In the genomic region with DNA sequence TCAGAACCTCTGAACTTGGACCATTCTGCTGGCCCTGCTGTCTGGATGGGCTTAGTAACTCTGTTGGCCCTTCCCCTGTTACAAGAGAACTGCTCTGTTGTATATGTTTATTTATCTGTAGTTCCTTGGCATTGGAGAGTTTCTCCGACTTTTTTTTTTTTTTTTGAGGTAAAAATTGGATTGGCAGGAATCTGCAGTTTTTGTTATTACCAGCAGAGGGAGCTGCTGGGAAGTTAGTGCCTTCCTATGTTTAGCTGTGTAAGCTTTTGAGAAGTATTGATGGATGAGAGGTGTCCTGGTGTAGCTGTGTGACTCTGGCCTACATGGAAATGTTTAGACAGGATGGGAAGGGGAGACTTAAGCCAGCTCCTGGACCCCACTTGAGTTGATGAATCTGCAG, we compare ENCODE assay signal across 10 mouse cellular contexts. TPM values are rescaled to one million over a fixed set of nuclear protein-coding genes. Genes with fewer than 3 reads are reported as not detected.
A peak's percentile ranks its signal among the peaks of the same experiment; 100 is the strongest.
DNase-seq lines count a peak whose midpoint lies in the region; ATAC-seq and TF ChIP-seq lines count a peak whose summit lies in the region.
"Had no signal": no experiment of that assay in that cellular context is flagged by ENCODE, and none has a peak within 500 bp of the region (broad histone marks: within the 10 kb centered on the region; RNA-seq: fewer than 3 reads in every experiment).

No protein-coding gene starts in this region.

- intact Hi-C loops in gastrocnemius, adult 2 months (cut with DNase I) = loop anchor here (5.0 kb wide), 2 partner anchors 106 to 216 kb away; no protein-coding TSS in a partner anchor

- no peak overlapping the region for H3K9ac ChIP-seq in midbrain, embryonic 11.5 days (ENCODE audit: low read length)
- H3K9ac ChIP-seq in midbrain, embryonic 16.5 days (ENCODE audit: low read depth, low read length) = no peak overlapping the region
- H3K9ac ChIP-seq: heart, embryonic 13.5 days; lung, embryonic 15.5 days had no signal

- TF ChIP-seq CTCF in gastrocnemius, adult 2 months (IDR thresholded peaks at IDR 0.05) = peak; percentile 89

- no peak overlapping the region for H3K4me2 ChIP-seq in midbrain, embryonic 11.5 days
- H3K4me2 ChIP-seq in midbrain, embryonic 16.5 days (ENCODE audit: low read length) = no peak overlapping the region
- H3K4me2 ChIP-seq: heart, embryonic 13.5 days; lung, embryonic 15.5 days had no signal

- no peaks in the 10 kb centered on the region for H3K27me3 ChIP-seq in midbrain, embryonic 11.5 days (ENCODE audit: control insufficient read depth, insufficient read depth, low read length)
- no peaks in the 10 kb centered on the region for H3K27me3 ChIP-seq in midbrain, embryonic 16.5 days (ENCODE audit: control insufficient read depth, insufficient read depth, low read depth, low read length)
- H3K27me3 ChIP-seq: heart, embryonic 13.5 days; lung, embryonic 15.5 days had no signal

- 26% methylated on average over 1 of the region's 1 CpGs for WGBS in midbrain, embryonic 11.5 days
- 5% methylated on average over 1 of the region's 1 CpGs for WGBS in midbrain, embryonic 16.5 days

- DNase-seq in gastrocnemius, adult 2 months = peak; percentile 44
- no peak for DNase-seq in gastrocnemius, adult 8-10 months (ENCODE audit: low spot score in 2 of 2)
- DNase-seq in midbrain, embryonic 11.5 days (ENCODE audit: low spot score, missing footprints) = peak; percentile 93
- DNase-seq in ZHBTc4 (ENCODE audit: low read depth, low spot score) = peak; percentile 53
- DNase-seq in urinary bladder, adult 18-20 months (ENCODE audit: low spot score in 2 of 2) = no peak

- H3K9me3 ChIP-seq in midbrain, embryonic 11.5 days (ENCODE audit: control insufficient read depth, low read length) = no peaks in the 10 kb centered on the region
- H3K9me3 ChIP-seq in midbrain, embryonic 16.5 days (replicated peaks; ENCODE audit: control insufficient read depth, low read length, poor library complexity, severe bottlenecking) = no peaks in the 10 kb centered on the region
- H3K9me3 ChIP-seq: heart, embryonic 13.5 days; lung, embryonic 15.5 days had no signal

- H3K36me3 ChIP-seq in midbrain, embryonic 11.5 days (ENCODE audit: control insufficient read depth, insufficient read depth, low read length) = peaks cover 15% of the 10 kb centered on the region
- peaks cover 25% of the 10 kb centered on the region for H3K36me3 ChIP-seq in midbrain, embryonic 16.5 days (ENCODE audit: control insufficient read depth, insufficient read depth, low read length)

- H3K4me1 ChIP-seq in midbrain, embryonic 11.5 days (ENCODE audit: control insufficient read depth, insufficient read depth, low read length) = peaks cover 12% of the 10 kb centered on the region
- peaks cover 17% of the 10 kb centered on the region for H3K4me1 ChIP-seq in midbrain, embryonic 16.5 days (ENCODE audit: control insufficient read depth, insufficient read depth, low read length)

- peak overlapping the region; percentile 40; the same call in 1 of the 2 replicates for H3K27ac ChIP-seq in gastrocnemius, adult 2 months
- H3K27ac ChIP-seq in midbrain, embryonic 11.5 days (ENCODE audit: low read depth, low read length) = no peak overlapping the region
- H3K27ac ChIP-seq in midbrain, embryonic 16.5 days (ENCODE audit: low read length) = no peak overlapping the region
- H3K27ac ChIP-seq: heart, embryonic 13.5 days; lung, embryonic 15.5 days had no signal

- ATAC-seq in midbrain, embryonic 11.5 days (ENCODE audit: low FRiP score) = no peak
- no peak for ATAC-seq in midbrain, embryonic 16.5 days
- 0 out of 2 replicates have a peak, but pooled peaks have one; percentile 31 for ATAC-seq in granulocyte monocyte progenitor cell, adult 5-6 weeks (replicated peaks; ENCODE audit: poor library complexity, severe bottlenecking)
- 0 out of 2 replicates have a peak, but pooled peaks have one; percentile 23 for ATAC-seq in megakaryocyte-erythroid progenitor cell, adult 5-6 weeks (replicated peaks; ENCODE audit: low FRiP score, low TSS enrichment, poor library complexity, severe bottlenecking)

- H3K4me3 ChIP-seq in gastrocnemius, adult 2 months = no peak overlapping the region
- no peak overlapping the region for H3K4me3 ChIP-seq in midbrain, embryonic 11.5 days (ENCODE audit: low read depth, low read length)
- H3K4me3 ChIP-seq in midbrain, embryonic 16.5 days (ENCODE audit: low read depth, low read length) = no peak overlapping the region
- H3K4me3 ChIP-seq: heart, embryonic 13.5 days; lung, embryonic 15.5 days had no signal

RNA-seq across cellular contexts. Expression of gene Fam219b, which starts 4.0 kb away (rescaled TPM):
- total RNA-seq in gastrocnemius, adult 2 months (2021) = 1 to 10 TPM; 5.9 TPM
- 1 to 10 TPM; 4.3 to 6.5 (median 5.5) TPM for total RNA-seq in gastrocnemius, adult 8-10 months (2022)
- polyA plus RNA-seq in midbrain, embryonic 11.5 days (2014; fragmentation: Nextera tagmentation; extraction: Ambion mirVana) = 16.0 and 16.1 TPM in 2 replicates
- 23.2 and 24.2 TPM in 2 replicates for polyA plus RNA-seq in midbrain, embryonic 16.5 days (2015; fragmentation: Nextera tagmentation; extraction: Ambion mirVana)
- total RNA-seq in granulocyte monocyte progenitor cell, adult 5-6 weeks (2014; fragmentation: Nextera tagmentation) = 7.3 and 7.5 TPM in 2 replicates
- total RNA-seq in granulocyte monocyte progenitor cell, adult 5-6 weeks (2017) = 11.4 and 12.6 TPM in 2 replicates
- total RNA-seq in megakaryocyte-erythroid progenitor cell, adult 5-6 weeks (2014; fragmentation: Nextera tagmentation) = 12.1 and 12.7 TPM in 2 replicates
- total RNA-seq in megakaryocyte-erythroid progenitor cell, adult 5-6 weeks (2017) = 9.2 and 10.0 TPM in 2 replicates

RNA-seq across cellular contexts. Expression of gene Mpi, which starts 11.3 kb away (rescaled TPM):
- 10 to 100 TPM; 67.6 to 97.7 TPM for total RNA-seq in gastrocnemius, adult 2 months (2021)
- 10 to 100 TPM; 71.2 to 89.3 (median 74.4) TPM for total RNA-seq in gastrocnemius, adult 8-10 months (2022)
- 49.8 and 54.0 TPM in 2 replicates for polyA plus RNA-seq in midbrain, embryonic 11.5 days (2014; fragmentation: Nextera tagmentation; extraction: Ambion mirVana)
- 75.4 and 77.6 TPM in 2 replicates for polyA plus RNA-seq in midbrain, embryonic 16.5 days (2015; fragmentation: Nextera tagmentation; extraction: Ambion mirVana)
- 10.8 and 23.1 TPM in 2 replicates for total RNA-seq in granulocyte monocyte progenitor cell, adult 5-6 weeks (2014; fragmentation: Nextera tagmentation)
- total RNA-seq in granulocyte monocyte progenitor cell, adult 5-6 weeks (2017) = 13.9 and 17.8 TPM in 2 replicates
- 13.5 and 16.6 TPM in 2 replicates for total RNA-seq in megakaryocyte-erythroid progenitor cell, adult 5-6 weeks (2014; fragmentation: Nextera tagmentation)
- 6.6 and 6.7 TPM in 2 replicates for total RNA-seq in megakaryocyte-erythroid progenitor cell, adult 5-6 weeks (2017)

RNA-seq across cellular contexts. Expression of gene Scamp2, which starts 19.4 kb away (rescaled TPM):
- total RNA-seq in gastrocnemius, adult 2 months (2021) = 10 to 100 TPM; 39.6 to 46.4 TPM
- 10 to 100 TPM; 35.5 to 42.9 (median 37.1) TPM for total RNA-seq in gastrocnemius, adult 8-10 months (2022)
- 58.2 and 62.6 TPM in 2 replicates for polyA plus RNA-seq in midbrain, embryonic 11.5 days (2014; fragmentation: Nextera tagmentation; extraction: Ambion mirVana)
- 44.1 and 44.2 TPM in 2 replicates for polyA plus RNA-seq in midbrain, embryonic 16.5 days (2015; fragmentation: Nextera tagmentation; extraction: Ambion mirVana)
- total RNA-seq in granulocyte monocyte progenitor cell, adult 5-6 weeks (2014; fragmentation: Nextera tagmentation) = 66.9 and 68.5 TPM in 2 replicates
- total RNA-seq in granulocyte monocyte progenitor cell, adult 5-6 weeks (2017) = 26.8 and 38.2 TPM in 2 replicates
- total RNA-seq in megakaryocyte-erythroid progenitor cell, adult 5-6 weeks (2014; fragmentation: Nextera tagmentation) = 21.5 and 45.2 TPM in 2 replicates
- 10.1 and 22.2 TPM in 2 replicates for total RNA-seq in megakaryocyte-erythroid progenitor cell, adult 5-6 weeks (2017)

RNA-seq across cellular contexts. Expression of gene Cox5a, which starts 20.2 kb away (rescaled TPM):
- total RNA-seq in gastrocnemius, adult 2 months (2021) = 1,000 to 10,000 TPM; 1,176 to 1,655 TPM
- total RNA-seq in gastrocnemius, adult 8-10 months (2022) = 1,000 to 10,000 TPM; 1,141 to 1,247 (median 1,173) TPM
- 730 and 739 TPM in 2 replicates for polyA plus RNA-seq in midbrain, embryonic 11.5 days (2014; fragmentation: Nextera tagmentation; extraction: Ambion mirVana)
- polyA plus RNA-seq in midbrain, embryonic 16.5 days (2015; fragmentation: Nextera tagmentation; extraction: Ambion mirVana) = 818 and 833 TPM in 2 replicates
- 540 and 741 TPM in 2 replicates for total RNA-seq in granulocyte monocyte progenitor cell, adult 5-6 weeks (2014; fragmentation: Nextera tagmentation)
- 121 and 142 TPM in 2 replicates for total RNA-seq in granulocyte monocyte progenitor cell, adult 5-6 weeks (2017)
- 479 and 484 TPM in 2 replicates for total RNA-seq in megakaryocyte-erythroid progenitor cell, adult 5-6 weeks (2014; fragmentation: Nextera tagmentation)
- 60.4 and 80.0 TPM in 2 replicates for total RNA-seq in megakaryocyte-erythroid progenitor cell, adult 5-6 weeks (2017)

RNA-seq across cellular contexts. Expression of gene Rpp25, which starts 37.5 kb away (rescaled TPM):
- total RNA-seq in gastrocnemius, adult 2 months (2021) = not detected
- not detected for total RNA-seq in gastrocnemius, adult 8-10 months (2022)
- polyA plus RNA-seq in midbrain, embryonic 11.5 days (2014; fragmentation: Nextera tagmentation; extraction: Ambion mirVana) = 12.8 and 14.1 TPM in 2 replicates
- polyA plus RNA-seq in midbrain, embryonic 16.5 days (2015; fragmentation: Nextera tagmentation; extraction: Ambion mirVana) = 24.7 and 30.0 TPM in 2 replicates
- total RNA-seq in granulocyte monocyte progenitor cell, adult 5-6 weeks (2014; fragmentation: Nextera tagmentation) = 0.32 TPM in 1 of 2 replicates, not detected in the other
- 0.46 TPM in 1 of 2 replicates, not detected in the other for total RNA-seq in granulocyte monocyte progenitor cell, adult 5-6 weeks (2017)
- total RNA-seq in megakaryocyte-erythroid progenitor cell, adult 5-6 weeks (2014; fragmentation: Nextera tagmentation) = not detected in 2 replicates
- total RNA-seq in megakaryocyte-erythroid progenitor cell, adult 5-6 weeks (2017) = not detected in 2 replicates

Comparison
In these comparisons a context has a peak if more than half of its experiments do, and no peak if none do; other contexts are left out.
1. DNase-seq: peak in gastrocnemius, adult 2 months (single experiment), midbrain, embryonic 11.5 days (single experiment) and ZHBTc4 (single experiment); none in gastrocnemius, adult 8-10 months (0 of 2) and urinary bladder, adult 18-20 months (0 of 2).
2. ATAC-seq: peak in granulocyte monocyte progenitor cell, adult 5-6 weeks (single experiment) and megakaryocyte-erythroid progenitor cell, adult 5-6 weeks (single experiment); none in midbrain, embryonic 11.5 days (single experiment) and midbrain, embryonic 16.5 days (single experiment).